Mouse (Mus musculus): ENCODE results near the gene Wbp1.

Gene Wbp1

DNA sequence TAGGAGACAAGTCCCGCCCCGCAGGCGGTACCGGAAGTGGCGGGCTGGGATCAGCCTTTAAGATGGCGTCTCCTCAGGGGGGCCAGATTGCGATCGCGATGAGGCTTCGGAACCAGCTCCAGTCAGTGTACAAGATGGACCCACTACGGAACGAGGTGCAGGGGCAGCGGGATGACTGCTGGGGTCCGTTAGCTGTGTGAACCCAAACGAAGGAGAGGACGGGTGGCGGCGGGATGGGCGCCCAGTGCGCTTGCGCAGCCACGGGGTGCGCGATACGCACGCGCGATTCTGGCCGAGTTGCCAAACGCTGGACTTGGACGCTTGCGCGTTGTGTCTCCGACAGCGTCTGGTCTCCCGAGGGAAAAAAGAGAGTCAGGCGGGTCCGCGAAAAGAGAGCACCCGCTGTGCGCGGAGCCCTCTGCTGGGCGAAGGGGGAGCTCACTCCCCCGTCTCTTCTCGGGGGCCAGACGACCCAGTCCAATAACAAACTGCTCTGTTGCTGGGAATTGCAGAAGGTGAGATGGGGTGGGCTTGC lies 43.0 kb downstream of the Wbp1 start:
- peak; percentile 98 for DNase-seq

DNA sequence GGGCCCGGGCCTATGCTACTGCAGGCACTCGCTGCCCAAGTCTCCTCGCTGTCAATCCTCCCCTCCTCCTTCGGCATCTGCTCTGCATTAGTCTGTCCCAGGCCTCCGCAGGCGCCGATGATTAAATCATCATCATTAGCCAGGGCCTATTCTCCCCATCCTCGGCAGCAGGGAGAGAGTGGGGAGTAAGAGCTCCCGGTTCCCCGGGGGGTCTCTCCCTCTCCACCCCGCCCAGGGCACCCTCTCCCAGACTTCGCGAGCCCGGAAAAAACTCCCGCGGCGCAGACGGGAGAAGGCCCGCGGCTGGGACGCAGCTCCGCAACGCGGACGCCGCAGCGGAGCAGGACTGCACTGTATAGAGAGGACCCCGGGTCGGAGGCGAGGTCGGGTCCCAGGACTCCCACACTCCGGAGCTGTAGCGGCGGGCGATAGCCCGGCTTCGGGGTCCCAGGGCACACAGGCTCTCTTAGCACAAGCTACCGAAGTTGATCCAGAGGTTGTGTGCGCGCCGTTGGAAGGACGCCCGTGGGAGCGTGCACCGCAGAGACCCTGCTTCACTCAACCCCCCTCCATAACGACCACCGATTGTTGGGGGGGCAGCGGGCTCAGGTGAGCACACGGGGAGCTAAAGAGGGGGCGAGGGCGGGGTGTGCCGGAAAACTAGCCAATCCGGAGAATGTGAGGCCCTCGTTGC lies 43.6 kb downstream of the Wbp1 start, which contains the start of gene Pcgf1:
Gene Pcgf1 (plus strand): TSS at position 240 of the 694 bp plus-strand sequence.
- peak; percentile 33 for DNase-seq

DNA sequence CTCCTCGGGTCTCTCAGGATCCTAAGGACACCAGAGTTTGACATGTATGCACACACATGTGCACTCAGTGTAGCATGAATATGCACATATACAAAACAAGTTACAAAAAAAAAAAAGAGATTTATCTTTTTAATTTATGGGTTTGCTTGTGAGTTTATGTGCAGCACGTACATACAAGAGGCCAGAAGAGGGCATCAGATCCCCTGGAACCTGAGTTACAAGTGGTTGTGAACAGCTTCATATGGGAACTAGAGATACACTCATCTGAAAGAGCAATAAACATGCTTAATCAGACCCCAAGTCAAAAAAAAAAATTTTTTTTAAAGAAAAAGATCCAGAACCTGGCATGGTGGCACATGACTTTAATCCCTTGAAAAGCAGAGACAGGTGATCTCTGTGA lies 46.4 kb downstream of the Wbp1 start:
- DNase-seq = no peak

DNA sequence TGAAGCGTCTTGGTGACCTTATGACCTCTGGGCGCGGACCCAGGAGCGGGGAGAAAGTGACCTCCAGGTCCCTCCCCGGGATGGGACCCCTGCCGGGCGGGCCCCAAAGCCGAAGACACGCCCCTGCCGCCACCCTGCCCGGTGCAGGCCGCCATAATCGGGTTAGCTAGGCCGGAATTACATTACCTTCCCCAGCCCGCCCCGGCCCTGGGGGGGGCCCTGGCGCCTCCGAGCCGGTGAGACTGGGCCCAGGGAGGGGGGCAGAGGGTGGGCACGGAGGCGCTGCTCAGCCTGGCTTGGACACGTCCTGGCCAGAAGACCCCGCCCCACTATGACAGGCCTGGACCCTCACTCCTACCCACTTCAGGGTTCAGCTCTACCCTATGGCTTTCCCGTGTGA lies 50.1 kb downstream of the Wbp1 start:
- no peak for DNase-seq

DNA sequence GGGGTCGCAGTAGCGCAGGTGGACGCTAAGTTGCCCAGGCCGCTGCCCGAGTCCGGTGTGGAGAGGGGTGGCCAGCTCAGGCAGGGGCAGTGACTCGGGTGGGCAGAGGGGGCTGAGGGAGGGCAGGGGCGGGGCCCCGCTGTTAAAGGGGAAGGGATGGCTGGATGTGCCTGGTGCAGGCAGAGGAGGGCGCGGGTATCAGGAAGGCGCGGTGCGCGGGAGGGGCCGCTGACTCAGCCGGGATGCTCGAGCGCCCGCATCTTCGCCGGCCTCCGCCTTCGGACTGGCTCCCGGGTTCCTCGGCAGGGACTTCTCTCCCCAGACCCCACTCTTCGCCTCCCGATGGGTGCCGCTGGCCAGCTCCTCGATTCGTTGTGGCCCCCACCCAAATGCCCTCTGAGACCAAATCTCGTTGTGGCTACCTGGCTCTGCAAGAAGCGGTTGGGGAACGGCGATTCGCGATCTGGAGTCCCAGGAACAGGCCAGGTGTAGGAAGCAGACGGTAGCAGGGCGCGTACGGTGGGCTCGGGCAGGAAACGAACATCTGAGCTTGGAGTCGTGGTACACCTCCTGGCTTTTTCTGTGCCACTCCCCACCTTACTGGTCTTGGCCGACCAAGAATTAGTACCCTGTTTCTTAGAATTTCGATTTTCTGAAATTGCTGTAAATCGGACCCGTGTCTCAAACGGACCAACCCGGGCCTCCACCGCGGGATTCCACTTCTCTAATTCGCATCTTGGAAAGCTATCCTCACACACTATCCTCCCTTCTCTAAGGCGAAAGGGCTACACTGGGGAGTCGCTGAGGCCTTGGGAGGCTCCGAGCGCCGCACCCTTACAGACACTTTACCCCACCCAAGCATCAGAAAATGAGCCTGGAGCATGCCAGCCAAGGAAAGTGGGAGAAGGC lies 50.8 kb downstream of the Wbp1 start:
- no peak for DNase-seq

DNA sequence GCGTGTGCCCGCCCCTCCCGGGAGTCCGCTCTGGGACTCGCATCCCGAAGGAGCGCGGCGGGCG lies 51.3 kb downstream of the Wbp1 start, which contains the start of gene Tlx2:
Gene Tlx2 (minus strand): TSS at position 47 of the 64 bp plus-strand sequence.
- no peak for DNase-seq

DNA sequence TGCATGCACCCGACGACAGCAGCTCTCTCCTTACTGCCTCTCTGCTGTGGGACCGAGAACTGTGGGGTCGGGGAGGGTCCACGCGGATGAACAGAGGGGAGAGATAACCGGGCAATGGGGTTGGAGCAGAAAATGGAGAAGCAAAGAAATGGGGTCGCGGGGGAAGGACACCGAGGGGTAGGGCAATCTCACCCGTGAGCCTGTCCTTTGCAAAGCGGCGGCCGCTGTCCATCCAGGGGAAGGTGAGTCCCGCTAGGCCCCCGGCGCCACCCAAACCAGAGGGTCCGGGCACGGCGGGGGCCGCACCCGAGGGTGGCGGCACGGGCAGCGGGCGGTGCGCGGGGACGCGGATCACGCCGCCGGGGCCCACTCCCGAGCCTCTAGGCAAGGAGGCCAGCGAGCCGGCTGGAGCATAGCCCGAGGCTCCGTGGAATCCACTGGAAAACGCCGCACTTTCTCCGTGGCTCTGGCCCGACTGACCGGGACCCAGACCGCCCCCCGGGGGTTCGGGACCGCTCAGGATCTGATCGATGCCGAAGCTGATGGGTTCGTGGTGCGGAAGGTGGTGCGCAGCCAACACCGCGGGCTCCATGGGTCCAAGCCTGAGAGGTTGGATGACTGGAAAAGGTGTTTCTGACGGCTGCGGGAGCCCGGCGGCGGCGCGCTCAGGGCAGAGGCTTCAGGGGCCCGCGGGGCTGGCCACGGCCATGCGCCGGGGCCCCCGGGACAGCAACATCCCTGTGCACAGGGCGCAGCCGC lies 51.7 kb downstream of the Wbp1 start:
- DNase-seq = no peak
